Mouse (Mus musculus) cerebral cortex, adult 2 months (tissue): ENCODE measurements around the gene Slc22a21.

Experiments
- WGBS: fragments of 180-500 bp; shearing (Covaris S2); methylation state at CpG from one replicate; pipeline ENCODE4 v1.1.7; 2018; 5-methylcytosine and 5-hydroxymethylcytosine counted together

Gene Slc22a21

GRCm38 (mm10) chr11:54002147-54002760, 22.1 kb upstream of the Slc22a21 start:
- WGBS = 7% methylated on average over 5 of the region's 5 CpGs

- WGBS = 79% methylated on average over 2 of the region's 2 CpGs
These were observed 17.5 kb upstream of the Slc22a21 start for GRCm38 (mm10) chr11:53997661-53998060.

- WGBS = 83% methylated on average over 4 of the region's 4 CpGs
These were observed 12.1 kb upstream of the Slc22a21 start for GRCm38 (mm10) chr11:53992264-53992663.

- 79% methylated on average over 1 of the region's 1 CpGs for WGBS
These were observed 9.1 kb upstream of the Slc22a21 start for GRCm38 (mm10) chr11:53989232-53989631.

- 84% methylated on average over 4 of the region's 4 CpGs for WGBS
These were observed 7.9 kb upstream of the Slc22a21 start for GRCm38 (mm10) chr11:53988081-53988480.

- 95% methylated on average over 4 of the region's 4 CpGs for WGBS
These were observed 1.3 kb upstream of the Slc22a21 start for GRCm38 (mm10) chr11:53981396-53981795.

GRCm38 (mm10) chr11:53979456-53979787, 710 bp downstream of the Slc22a21 start:
- 2% methylated on average over 23 of the region's 23 CpGs for WGBS

GRCm38 (mm10) chr11:53977672-53978071, 2.5 kb downstream of the Slc22a21 start:
- WGBS = 62% methylated on average over 3 of the region's 3 CpGs

- 46% methylated on average over 3 of the region's 3 CpGs for WGBS
These were observed 21.1 kb downstream of the Slc22a21 start for GRCm38 (mm10) chr11:53958984-53959383.

- WGBS = 54% methylated on average over 4 of the region's 4 CpGs
These were observed 22.0 kb downstream of the Slc22a21 start for GRCm38 (mm10) chr11:53958176-53958575.

GRCm38 (mm10) chr11:53956636-53957035, 23.5 kb downstream of the Slc22a21 start:
- 83% methylated on average over 1 of the region's 1 CpGs for WGBS

- 94% methylated on average over 3 of the region's 3 CpGs for WGBS
These were observed 25.5 kb downstream of the Slc22a21 start for GRCm38 (mm10) chr11:53954653-53955052.

GRCm38 (mm10) chr11:53950133-53950532, 30.0 kb downstream of the Slc22a21 start:
- 66% methylated on average over 2 of the region's 3 CpGs for WGBS

- 74% methylated on average over 4 of the region's 4 CpGs for WGBS
These were observed 48.2 kb downstream of the Slc22a21 start for GRCm38 (mm10) chr11:53931944-53932318.

GRCm38 (mm10) chr11:53931091-53931943, 48.8 kb downstream of the Slc22a21 start:
- WGBS = 32% methylated on average over 17 of the region's 17 CpGs

- WGBS = 91% methylated on average over 3 of the region's 3 CpGs
These were observed 50.4 kb downstream of the Slc22a21 start for GRCm38 (mm10) chr11:53929741-53930140.

GRCm38 (mm10) chr11:53928585-53928984, 51.5 kb downstream of the Slc22a21 start:
- WGBS = 80% methylated on average over 3 of the region's 3 CpGs

GRCm38 (mm10) chr11:53926303-53926702, 53.8 kb downstream of the Slc22a21 start:
- 93% methylated on average over 5 of the region's 5 CpGs for WGBS

GRCm38 (mm10) chr11:53918851-53919250, 61.3 kb downstream of the Slc22a21 start:
- 95% methylated on average over 4 of the region's 4 CpGs for WGBS

GRCm38 (mm10) chr11:53911011-53911410, 69.1 kb downstream of the Slc22a21 start:
- WGBS = 84% methylated on average over 4 of the region's 4 CpGs

GRCm38 (mm10) chr11:53908686-53909085, 71.4 kb downstream of the Slc22a21 start:
- 95% methylated on average over 8 of the region's 8 CpGs for WGBS

GRCm38 (mm10) chr11:53904534-53904925, 75.6 kb downstream of the Slc22a21 start:
- WGBS = 89% methylated on average over 9 of the region's 9 CpGs
